Mouse (Mus musculus) lung, postnatal 4 days (tissue): ENCODE results near the gene Osbpl3.
"Not testable (repeated sequence)": the region's sequence is repeated elsewhere in the genome, so short reads cannot be mapped to it uniquely, and the experiment has no call there.

Source experiments
- DNase-seq, 2 experiments: peaks; one replicate each; pipeline ENCODE4 v3.0.0; 2021

The Osbpl3 gene

DNA sequence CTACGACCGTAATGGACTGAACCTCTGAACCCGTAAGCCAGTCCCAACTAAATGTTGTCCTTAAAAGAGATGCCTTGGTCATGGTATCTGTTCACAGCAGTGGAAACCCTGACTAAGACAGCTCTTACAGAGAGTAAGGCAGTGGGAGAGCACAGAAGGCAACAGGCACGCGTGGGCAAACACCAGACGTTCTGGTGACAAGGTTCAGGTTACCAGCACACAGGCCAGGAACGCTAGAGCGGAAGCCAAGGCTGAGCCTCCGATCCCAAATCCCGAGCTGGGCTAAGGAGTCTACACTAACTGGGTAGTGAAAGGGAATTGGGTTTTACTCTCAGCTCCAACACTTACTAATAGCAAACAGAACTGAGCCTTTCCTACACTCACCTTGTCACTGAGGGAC is 3.8 kb downstream of the Osbpl3 start:
- DNase-seq, result no peak

GRCm38 (mm10) chr6:50445616-50446015 is 10.4 kb downstream of the Osbpl3 start:
- DNase-seq, result no peak

- DNase-seq, result peak; percentile 23 to 26
These were observed 14.8 kb downstream of the Osbpl3 start for GRCm38 (mm10) chr6:50440966-50441862.

DNA sequence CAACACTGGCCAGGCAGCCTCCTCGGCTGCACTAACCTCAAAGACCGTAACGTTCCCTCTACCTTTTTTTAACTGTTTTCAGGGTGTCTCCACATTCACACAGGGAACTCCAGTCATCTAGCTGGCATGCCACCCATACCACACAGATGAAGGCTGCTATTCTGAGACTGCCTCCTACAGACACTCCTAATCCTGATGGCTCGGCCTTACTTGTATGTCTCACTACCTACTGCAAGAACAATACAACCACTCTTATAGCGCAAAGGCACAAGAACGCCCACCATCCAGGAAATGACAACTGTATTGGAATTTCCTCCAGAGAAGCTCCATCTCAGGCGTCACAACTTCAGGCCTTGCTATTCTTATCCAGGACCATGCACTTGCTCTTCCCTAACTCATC is 15.8 kb downstream of the Osbpl3 start:
- DNase-seq, result no peak

DNA sequence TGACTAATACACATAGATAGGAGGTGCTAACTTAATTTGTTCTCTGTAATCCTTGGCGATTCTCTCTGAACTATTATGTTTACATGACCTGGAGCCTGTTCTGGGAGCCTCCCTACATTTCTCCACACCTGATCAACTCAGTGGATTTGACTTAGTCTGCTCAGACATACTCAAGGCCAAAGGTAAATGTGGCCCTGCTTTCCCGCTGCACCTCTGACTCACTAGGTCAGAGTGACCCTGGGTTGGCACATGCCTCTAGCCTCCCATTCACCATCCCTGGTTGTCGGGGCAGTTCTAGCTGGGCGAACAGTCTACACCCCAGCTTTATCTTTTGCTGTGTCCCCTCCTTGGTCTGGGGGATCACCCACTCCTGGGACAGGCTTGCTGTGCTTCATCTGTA is 17.1 kb downstream of the Osbpl3 start:
- DNase-seq, result not testable (repeated sequence)

- DNase-seq, result no peak
These were observed 18.2 kb downstream of the Osbpl3 start for GRCm38 (mm10) chr6:50437815-50438214.

- DNase-seq, result no peak
These were observed 19.3 kb downstream of the Osbpl3 start for GRCm38 (mm10) chr6:50436661-50437060.

DNA sequence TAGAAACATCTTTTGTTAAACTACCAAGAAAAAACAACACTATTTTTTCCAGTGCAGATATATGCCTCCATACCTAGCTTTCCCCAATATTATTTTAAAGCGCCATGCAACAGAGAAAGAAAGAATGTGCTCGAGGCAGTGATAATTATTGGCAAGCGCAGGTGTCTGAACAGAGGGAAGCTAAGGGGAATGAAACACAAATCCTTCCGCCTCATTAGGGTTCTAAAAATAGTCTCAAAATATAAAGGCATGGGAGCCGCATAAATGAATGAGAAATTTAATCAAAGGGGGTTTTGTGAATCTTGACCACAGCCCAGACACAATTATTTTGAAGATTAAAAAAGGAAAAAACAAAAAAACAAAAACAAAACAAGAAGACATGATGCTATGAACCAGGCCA is 23.5 kb downstream of the Osbpl3 start:
- DNase-seq, result no peak

DNA sequence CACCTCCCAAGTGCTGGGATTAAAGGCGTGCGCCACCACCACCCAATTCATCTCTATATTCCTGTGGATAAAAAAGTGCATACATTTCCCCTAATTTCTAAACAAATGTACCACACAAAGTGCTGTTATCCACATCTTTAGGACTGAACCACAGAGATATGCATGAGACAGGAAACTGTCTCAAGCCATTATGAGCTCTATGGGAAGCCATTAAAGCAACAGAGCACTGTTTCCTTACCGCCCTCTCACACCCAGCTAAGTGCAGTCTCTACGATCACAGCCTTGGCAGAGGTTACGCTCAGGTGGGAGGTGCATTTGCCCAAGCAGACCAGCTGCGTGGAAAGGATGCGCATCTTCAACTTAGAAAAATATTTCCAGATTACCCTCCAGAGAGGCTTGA is 26.7 kb downstream of the Osbpl3 start:
- DNase-seq, result no peak

DNA sequence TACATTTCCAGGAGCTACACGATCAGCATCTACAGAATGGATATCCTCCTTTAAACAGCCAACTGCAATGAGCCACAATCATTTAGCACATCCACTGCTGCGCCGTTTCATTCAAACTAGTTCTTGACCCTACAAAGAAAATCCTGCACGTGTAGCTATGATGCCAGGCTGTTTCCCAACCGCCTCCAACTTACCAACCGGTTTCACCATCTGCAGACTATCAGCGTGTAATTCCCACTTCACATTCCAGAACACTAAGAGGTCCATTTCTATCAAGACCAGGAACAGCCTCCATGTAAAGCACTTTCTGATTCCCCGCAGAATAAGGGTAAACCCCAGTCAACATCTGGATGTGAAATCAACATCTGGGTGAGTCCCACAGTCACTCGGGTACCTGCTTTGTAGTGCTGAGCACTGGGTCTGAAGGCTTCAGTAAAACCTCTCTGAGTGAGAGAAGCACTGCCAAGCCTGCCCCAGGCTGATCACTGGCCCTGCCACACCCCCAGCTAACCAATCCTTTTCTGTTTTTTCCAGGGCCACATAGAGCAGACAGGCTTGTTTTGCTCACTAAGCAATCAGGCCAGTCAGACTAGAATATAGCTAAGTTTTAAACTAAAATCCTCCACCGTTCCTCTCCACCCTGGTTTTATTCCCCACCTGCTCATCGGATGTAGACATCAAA is 28.8 kb downstream of the Osbpl3 start:
- peak in 1 of 2 experiments; percentile 12 for DNase-seq

DNA sequence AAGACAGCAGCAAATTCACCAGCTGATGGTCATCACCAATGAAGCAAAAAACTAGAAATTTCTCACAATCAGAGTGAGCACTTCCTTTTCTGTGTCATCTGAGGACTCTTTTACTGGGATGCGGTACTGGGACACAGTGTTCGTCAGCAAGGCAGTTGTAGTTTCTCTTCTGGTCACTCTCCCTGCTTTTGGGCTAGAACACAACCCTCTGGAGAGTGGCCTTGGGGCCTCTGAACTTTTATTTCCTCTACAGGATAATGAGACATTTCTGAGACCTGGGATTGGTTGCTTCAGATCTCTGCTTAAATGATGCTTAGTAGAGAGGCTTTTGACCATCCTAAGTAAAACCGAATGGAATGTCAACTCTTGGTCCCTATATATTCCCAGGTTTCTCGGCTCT is 29.4 kb downstream of the Osbpl3 start:
- DNase-seq, result no peak

- DNase-seq, result no peak
These were observed 31.7 kb downstream of the Osbpl3 start for GRCm38 (mm10) chr6:50424271-50424670.

DNA sequence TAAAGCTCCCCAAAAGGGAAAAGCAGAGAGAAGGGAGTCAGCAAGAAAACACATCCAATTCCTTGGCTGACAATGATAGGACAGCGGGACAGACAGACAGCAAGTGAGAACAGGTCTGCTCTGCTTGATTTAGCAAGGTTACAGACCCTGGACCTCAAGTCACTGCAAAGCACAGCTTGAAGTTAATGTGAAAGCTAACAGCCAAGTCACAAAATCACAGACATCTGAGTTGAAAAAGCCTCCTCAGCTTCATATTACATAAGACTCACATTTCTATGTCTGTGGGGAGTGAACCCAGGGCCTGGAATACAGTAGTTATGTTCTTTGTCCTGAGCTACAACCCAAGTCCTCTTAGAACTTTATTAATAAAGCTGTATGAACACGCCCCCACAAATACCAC is 35.6 kb downstream of the Osbpl3 start:
- DNase-seq, result no peak

DNA sequence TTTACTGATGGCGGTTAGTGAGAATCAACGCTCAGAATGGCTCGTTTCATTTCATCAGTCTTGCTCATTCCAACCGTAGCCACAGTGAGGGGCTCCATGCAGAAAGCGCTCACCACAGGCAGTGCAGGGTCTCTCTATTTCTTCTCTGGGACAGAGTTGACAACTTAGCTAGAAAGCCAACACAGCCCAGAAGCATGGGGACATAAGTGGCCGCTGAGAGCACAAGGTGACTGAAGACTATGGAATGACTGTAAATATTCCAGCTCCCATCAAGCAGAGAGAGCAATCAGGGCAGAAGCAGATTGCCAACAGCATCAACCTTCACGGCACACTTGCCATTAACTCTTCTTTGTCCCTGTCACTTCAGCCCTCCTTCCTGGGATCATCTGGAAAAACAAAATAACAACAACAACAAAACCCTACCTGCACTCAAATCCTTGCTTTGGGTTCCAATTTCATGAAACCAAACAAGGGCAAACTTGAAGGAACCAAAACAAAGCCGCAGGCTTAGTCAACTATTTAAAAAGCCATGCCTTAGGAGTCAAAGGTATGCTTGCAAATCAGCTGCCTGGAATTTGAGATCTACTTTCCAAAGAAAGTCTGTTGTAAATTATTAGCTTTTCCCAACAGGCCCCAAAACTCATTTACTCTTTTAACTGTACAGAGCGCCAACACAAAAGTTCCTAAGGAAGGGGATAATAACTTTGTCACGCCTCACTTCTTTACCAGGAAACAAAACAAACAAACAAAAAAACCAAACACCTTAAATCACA is 36.3 kb downstream of the Osbpl3 start:
- DNase-seq, result no peak

GRCm38 (mm10) chr6:50418951-50419350 is 37.0 kb downstream of the Osbpl3 start:
- DNase-seq, result no peak

- no peak for DNase-seq
These were observed 39.1 kb downstream of the Osbpl3 start for GRCm38 (mm10) chr6:50416854-50417253.

DNA sequence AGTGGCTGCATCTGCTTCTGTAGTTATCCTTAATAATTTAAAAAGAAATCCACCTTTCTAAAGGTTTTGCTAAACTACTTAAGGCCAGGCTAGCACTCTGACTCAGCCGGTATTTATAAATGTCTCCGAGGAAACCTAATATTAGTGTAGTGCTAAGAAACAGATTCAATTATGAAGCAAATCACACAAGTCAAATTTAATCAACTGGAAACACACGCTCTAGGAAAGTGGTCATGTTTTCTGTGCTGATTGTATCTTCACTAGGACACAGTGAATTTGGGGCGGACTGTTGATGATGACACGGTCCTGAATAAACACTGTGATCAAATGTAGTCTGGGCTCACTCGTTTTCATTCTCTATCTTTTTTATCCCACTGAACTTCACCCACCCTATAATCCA is 40.6 kb downstream of the Osbpl3 start:
- DNase-seq, result no peak

DNA sequence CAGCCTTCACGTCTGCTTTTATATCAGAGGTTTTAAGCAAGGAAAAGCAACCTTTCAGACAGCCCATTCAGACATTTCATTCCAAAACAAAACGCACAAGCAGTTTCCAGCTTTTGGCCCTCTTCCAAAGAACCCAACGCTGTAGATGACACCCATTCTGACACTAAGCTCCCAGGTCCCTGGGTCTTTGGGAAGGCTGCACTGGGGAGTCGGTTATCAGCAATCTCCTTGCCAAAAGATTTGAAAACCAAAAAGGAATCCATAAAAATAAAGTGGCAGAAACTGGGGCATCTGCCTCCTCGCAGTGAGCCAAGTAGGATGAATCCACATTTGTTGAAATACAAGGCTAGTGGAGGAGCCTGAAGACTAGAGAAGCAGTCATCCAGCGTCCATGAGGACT is 41.5 kb downstream of the Osbpl3 start:
- DNase-seq, result no peak

DNA sequence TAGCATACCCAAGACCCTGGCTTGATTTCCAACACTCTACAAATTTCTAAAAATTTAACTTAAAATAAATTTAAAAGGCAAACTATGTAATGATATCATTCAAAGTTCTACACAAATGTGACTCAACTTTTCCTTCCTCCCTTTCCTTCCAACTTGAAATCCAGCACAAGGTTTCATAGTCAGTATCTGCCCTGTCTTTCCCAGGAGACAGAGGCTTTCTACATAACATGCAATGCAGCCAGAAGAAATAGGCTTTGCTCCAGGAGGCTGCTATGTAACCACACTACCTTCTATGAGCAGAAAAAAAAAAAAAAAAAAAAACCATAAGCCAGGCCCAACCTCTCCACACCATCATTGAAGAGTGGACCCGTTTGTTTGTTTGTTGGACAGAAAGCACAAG is 42.6 kb downstream of the Osbpl3 start:
- no peak for DNase-seq

DNA sequence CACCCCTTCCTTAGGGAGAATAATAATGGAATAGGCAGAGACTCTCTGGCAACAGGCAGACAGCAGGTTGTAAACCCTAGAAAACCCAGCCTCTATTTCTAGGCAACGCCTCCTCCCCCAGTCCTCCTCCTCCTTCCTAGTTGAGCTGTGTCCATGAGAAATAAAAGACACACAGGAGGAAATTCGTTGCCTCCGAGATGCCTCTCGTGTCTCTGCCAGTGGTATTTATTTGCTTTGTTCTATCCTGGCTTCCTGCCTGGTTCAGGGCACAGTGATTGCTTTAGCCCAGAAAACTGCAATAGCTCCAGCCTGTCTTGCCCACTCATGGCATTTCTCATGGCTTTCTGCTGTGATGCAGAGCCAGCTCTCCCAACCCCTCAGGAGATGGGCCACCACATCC is 43.8 kb downstream of the Osbpl3 start:
- no peak for DNase-seq

DNA sequence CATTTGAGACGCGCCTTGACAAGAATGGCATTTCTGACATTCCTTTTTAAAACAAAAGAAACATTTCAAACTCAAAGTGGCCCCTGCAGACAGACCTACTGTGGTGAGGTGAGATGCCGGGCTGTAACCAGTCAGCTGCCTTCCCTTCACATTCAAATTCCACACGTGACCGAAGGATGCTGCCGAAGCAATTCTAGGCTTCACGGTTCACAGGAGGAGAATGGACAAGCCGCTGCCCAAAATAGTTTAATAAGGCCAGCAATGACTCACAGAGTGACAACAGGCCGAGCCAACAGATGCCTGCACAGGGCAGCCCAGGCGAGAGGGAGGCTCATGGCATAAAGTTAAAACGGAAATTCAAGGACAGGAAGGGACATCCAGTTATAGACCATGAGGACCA is 51.3 kb downstream of the Osbpl3 start:
- no peak for DNase-seq

- DNase-seq, result no peak
These were observed 52.5 kb downstream of the Osbpl3 start for GRCm38 (mm10) chr6:50403524-50403923.

DNA sequence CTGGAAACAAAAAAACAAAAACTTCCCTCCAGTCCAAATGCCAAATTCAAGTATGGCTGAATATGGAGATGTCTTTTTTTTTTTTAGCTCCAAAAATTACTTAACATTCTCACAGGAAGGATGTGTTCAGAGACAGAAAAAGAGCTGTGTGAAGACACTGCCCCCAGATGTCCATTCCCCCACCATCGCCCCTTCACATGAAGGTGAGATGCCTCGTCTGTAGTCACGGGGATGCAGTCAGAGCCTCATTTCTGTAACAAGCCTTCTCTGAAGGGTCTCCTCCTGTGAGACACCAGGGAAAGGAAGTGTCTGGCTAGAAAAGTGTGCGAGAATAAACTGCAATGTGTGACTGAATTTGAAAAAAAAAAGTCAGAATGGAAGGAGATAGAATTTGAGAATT is 53.1 kb downstream of the Osbpl3 start:
- DNase-seq, result no peak

- DNase-seq, result no peak
These were observed 55.8 kb downstream of the Osbpl3 start for GRCm38 (mm10) chr6:50400234-50400633.
